Mouse (Mus musculus): Measurements from ENCODE around the gene Tada2b.

The Tada2b gene

GRCm38 (mm10) chr5:36479735-36480134 is 4.3 kb downstream of the Tada2b start:
- no peak for DNase-seq

- DNase-seq, result no peak
Measured at GRCm38 (mm10) chr5:36478540-36479420, 5.3 kb downstream of the Tada2b start.

GRCm38 (mm10) chr5:36477486-36477885 is 6.6 kb downstream of the Tada2b start:
- no peak for DNase-seq

GRCm38 (mm10) chr5:36474283-36474682 is 9.8 kb downstream of the Tada2b start:
- peak; percentile 70 to 83 for DNase-seq

GRCm38 (mm10) chr5:36472876-36473655 is 11.0 kb downstream of the Tada2b start:
- no peak for DNase-seq

- DNase-seq, result no peak
Measured at GRCm38 (mm10) chr5:36471206-36471605, 12.9 kb downstream of the Tada2b start.

GRCm38 (mm10) chr5:36465889-36466288 is 18.2 kb downstream of the Tada2b start:
- DNase-seq, result no peak

- DNase-seq, result peak; percentile 96 to 97
Measured at GRCm38 (mm10) chr5:36464709-36465661, 19.1 kb downstream of the Tada2b start, which contains the start of gene Grpel1. Grpel1 (plus strand) TSS chr5:36464998.

GRCm38 (mm10) chr5:36463391-36463790 is 20.7 kb downstream of the Tada2b start:
- no peak for DNase-seq

- peak; percentile 83 to 89 for DNase-seq
Measured at GRCm38 (mm10) chr5:36462810-36463209, 21.3 kb downstream of the Tada2b start.

- no peak for DNase-seq
Measured at GRCm38 (mm10) chr5:36461231-36461630, 22.9 kb downstream of the Tada2b start.

- no peak for DNase-seq
Measured at GRCm38 (mm10) chr5:36460712-36461111, 23.4 kb downstream of the Tada2b start.

- DNase-seq, result peak; percentile 39 to 74
Measured at GRCm38 (mm10) chr5:36458926-36459325, 25.2 kb downstream of the Tada2b start.

- no peak for DNase-seq
Measured at GRCm38 (mm10) chr5:36457706-36458105, 26.4 kb downstream of the Tada2b start.

GRCm38 (mm10) chr5:36452821-36453220 is 31.3 kb downstream of the Tada2b start:
- no peak for DNase-seq

GRCm38 (mm10) chr5:36451872-36452389 is 32.2 kb downstream of the Tada2b start:
- no peak for DNase-seq

- no peak for DNase-seq
Measured at GRCm38 (mm10) chr5:36451119-36451518, 33.0 kb downstream of the Tada2b start.

- no peak for DNase-seq
Measured at GRCm38 (mm10) chr5:36449710-36450358, 34.3 kb downstream of the Tada2b start.

GRCm38 (mm10) chr5:36447872-36448271 is 36.2 kb downstream of the Tada2b start:
- DNase-seq, result no peak

- no peak for DNase-seq
Measured at GRCm38 (mm10) chr5:36446166-36446890, 37.8 kb downstream of the Tada2b start.

GRCm38 (mm10) chr5:36445028-36445427 is 39.1 kb downstream of the Tada2b start:
- DNase-seq, result peak; percentile 55 to 72
